Mouse (Mus musculus) urinary bladder, postnatal 36 days (tissue): ENCODE measurements at regions not wholly inside any gene's neighbourhood (a gene's known extent, or its start where the extent isn't known, plus 50 kb on each side); places are given as distances from the start of the nearest gene placed in this dataset.

Experiments used
- DNase-seq, 2 experiments: peaks; one replicate each; pipeline ENCODE4 v3.0.0; 2022; ENCODE audit warnings: low spot score in 2 of 2, mixed read lengths in 1 of 2

DNA sequence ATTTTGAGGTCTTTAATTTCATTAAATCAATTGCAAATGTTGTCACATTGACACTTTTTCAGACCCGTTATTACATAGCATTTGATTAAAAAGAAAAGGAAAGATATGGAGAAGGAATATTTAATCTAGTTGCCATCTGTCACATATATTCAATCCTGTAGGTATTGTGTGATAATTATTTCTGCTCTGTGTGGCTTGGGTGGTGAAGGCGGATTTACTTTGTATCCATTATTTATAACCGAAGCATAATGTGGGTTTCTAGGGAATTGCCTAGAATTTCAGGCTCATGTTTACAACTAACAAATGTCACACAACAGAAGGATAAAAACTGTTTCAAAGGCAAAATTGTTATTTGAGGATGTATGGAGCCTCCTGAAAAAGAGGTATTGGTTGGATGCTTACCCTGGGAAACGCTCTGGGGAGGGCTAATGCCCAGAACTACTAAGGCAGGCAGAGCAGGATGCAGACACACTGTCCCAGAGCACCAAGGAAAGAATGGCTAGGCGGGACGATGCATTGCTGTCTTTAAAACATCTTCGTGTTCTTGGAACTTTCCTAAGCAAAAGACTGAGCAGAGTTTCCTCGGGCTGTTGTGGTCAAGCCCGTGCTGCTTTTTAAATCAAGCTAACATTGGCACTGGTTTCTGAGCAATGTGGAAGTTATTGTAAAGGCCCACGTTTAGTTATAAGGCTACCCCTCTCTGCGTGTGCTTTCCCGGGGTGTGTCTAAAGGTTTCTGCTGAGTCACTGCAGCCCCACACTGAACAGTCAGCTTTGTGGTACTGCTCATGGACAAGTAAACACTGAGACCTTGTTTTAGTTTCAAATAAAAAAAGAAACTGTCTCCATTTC lies 105.8 kb upstream of the Sgk1 start:
- DNase-seq, result no peak

GRCm38 (mm10) chr10:21776762-21777080 lies 105.3 kb upstream of the Sgk1 start:
- no peak for DNase-seq

- DNase-seq, result no peak
Observed at GRCm38 (mm10) chr10:21777103-21777502, 104.9 kb upstream of the Sgk1 start.

GRCm38 (mm10) chr10:21783478-21783877 lies 98.5 kb upstream of the Sgk1 start:
- DNase-seq, result no peak

DNA sequence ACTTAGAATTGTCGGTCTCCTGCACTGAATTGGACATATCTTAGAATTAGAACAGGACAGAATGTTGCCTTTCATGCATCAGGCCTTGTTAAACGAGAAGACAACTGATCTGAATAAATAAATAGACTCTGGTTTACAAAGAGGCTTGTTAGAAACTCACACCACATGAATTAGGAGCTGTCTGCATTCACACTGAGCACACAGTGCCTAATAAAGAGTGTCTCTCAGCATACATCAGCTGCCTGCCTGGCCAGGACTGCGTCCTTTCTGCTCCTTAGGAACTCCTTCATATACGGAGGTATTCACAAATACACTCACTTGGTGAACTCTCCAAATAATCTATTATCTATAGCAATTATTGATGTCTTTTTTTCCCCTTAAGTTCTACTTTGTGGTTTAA lies 96.9 kb upstream of the Sgk1 start:
- no peak for DNase-seq

DNA sequence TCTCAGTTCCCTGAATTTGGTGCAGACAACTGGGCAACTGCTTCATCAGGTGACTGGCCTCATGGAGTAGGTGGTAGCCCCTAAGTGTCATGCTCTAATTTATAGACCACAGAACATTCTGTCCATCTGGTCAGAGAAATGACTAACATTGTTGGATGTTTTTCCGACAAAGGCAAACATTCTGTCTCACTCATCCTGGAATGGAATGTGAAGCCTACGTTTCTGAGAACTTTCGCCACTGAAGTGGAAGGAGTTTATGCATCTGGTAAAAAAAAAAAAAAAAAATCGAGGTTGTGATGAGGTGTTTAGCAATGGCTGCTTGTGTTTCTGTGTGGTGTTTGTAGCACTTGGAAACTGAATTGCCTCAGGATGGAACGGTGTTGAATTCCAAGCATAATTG lies 96.2 kb upstream of the Sgk1 start:
- DNase-seq, result no peak

- peak; percentile 31 to 38 for DNase-seq
Observed at GRCm38 (mm10) chr10:21789847-21790530, 92.0 kb upstream of the Sgk1 start.

- DNase-seq, result no peak
Observed at GRCm38 (mm10) chr10:21790991-21791390, 91.0 kb upstream of the Sgk1 start.

DNA sequence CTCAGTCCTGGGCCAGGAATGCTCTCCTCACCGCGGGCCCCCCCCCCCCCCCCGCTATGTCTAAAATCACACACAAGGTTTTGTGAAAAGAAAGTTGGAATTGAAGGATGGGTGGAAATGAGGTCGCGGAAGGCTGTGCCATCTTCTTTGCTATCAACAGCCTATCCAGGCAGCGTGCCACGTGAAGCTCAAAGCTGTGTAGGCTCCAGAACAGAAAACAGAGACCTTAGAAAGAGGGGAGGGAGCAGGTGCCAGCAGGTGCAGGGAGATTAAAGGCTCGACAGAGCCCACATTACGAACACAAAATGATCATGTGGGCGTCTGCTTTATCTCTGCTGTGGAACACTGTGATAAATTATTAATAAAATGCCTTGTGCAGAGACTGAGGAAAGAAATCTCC lies 89.6 kb upstream of the Sgk1 start:
- DNase-seq, result no peak

DNA sequence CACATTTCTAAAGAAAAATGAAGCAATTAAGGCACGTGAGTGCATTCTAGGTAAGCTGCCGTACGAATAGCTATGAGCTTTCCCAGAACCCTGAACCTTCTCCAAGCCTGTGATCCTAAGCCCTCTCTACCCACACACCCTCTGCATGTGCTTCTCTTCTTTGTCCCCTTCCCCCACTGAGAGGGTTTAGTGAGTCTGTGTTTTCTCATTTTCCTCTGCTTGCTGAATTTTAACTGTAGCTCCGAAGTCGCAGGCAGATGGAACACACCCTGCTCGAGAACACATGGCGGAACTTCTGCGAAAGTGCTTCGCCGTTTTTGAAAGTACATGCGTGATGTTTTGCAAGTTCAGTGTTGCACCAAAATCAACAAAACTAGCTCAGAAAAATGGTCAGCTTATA lies 88.3 kb upstream of the Sgk1 start:
- no peak for DNase-seq

DNA sequence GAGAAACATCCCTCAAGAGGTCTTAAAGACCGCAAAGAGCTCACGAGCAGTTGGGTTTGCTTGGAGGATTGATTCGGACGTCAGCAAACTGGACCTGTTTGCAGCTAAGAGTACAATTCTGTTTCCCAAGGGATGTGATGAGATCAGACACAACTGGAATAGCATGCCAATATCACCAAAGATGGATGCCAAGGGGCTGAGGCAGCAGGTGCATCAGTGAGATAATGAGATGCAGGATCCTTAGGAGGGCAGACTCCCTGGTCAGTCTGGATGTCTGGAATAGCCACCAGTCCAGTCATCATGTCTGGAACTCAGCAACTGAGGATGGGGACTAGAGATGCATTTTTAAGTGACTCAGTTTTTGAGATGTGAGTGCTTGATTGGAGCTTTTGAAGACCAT lies 85.6 kb upstream of the Sgk1 start:
- no peak for DNase-seq

DNA sequence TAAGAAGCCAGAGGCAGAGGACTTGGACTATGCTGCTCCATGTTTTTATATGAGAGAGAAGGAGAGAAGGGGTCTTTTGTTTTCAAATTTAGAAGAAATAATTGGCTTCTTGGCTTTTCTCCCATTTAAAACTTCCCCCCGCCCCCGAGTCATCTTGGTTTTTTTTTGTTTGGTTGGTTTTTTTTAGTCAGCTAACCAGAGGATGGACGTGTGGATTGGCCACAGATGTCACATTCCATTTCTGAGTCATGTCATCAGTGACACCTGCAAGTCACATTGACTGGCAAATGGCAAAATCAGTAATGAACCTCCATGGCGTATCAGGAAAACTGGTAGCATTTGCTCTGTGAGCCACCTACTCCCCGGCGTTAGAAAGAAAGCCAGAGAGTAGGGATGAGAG lies 83.9 kb upstream of the Sgk1 start:
- DNase-seq, result no peak

GRCm38 (mm10) chr10:21801556-21801955 lies 80.4 kb upstream of the Sgk1 start:
- DNase-seq, result no peak

DNA sequence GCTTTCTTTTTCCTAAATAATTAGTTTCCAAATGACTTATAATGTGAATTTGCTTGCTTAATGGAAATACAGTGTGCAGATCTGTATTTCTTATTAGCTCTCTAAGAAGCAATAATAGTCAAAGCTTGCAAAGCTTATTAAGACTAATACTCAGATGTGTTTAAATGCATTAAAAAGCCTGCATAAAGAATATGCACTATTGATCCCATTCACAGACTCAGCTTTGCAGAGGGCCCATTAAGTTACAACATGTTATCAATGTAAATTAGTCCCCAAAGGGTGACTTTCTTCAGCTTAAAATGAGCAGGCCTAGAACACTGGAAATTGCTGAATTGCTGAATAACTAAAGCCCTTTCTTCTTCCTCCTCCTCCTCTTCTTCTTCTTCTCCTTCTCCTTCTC lies 78.8 kb upstream of the Sgk1 start:
- no peak for DNase-seq

- no peak for DNase-seq
Observed at GRCm38 (mm10) chr10:21804761-21805160, 77.2 kb upstream of the Sgk1 start.

DNA sequence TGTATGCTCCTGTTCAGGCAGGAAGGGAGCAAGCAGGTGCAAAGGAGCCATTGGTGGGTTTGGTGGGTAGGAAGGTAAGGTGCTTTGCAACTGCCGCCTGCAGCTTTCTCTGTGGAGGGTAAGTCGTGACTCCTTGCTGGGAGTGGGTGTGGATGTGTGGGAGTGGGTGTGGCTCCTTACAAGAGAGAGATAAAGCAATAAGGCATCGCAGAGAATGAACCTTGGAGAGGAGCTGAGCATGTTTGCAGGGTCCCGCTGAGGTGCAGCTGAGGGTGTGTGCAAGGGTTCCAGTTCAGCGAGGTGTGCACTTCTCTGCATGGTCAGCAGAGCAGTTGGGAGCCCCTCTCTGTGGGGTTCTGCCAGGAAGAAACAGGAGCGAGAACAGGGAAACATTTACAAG lies 76.4 kb upstream of the Sgk1 start:
- no peak for DNase-seq

GRCm38 (mm10) chr10:21806716-21807115 lies 75.3 kb upstream of the Sgk1 start:
- DNase-seq, result no peak

GRCm38 (mm10) chr10:21819686-21820085 lies 62.3 kb upstream of the Sgk1 start:
- no peak for DNase-seq

GRCm38 (mm10) chr10:21821421-21821820 lies 60.6 kb upstream of the Sgk1 start:
- no peak for DNase-seq

DNA sequence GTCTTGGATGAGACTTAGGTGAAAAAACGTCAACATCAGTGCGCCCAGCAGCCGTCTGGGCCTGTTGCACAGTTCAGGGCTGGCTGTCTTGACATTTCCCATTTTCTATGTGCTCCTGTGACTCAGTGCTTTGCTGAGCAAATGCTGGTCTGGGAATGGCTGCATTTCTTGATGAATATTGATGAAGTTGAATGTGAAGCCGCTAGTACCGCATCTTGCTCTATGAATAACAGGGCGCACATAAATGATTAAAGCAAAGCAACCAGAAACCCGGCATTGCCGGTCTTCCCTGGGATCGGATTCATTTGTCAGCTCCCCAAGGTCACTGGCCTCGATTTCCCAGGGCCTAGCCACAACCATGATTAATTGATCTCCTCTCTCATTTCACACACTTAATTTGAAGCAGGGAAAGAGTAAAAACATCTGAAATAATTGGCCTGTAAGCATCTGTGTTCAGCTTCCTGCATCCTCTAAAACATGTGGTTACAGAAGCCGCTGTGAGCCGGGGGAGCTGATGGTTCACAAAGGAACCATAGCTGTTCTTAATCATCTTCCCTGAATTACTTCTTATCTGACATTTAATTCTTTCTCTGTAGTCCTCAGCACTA lies 57.5 kb upstream of the Sgk1 start:
- no peak for DNase-seq

DNA sequence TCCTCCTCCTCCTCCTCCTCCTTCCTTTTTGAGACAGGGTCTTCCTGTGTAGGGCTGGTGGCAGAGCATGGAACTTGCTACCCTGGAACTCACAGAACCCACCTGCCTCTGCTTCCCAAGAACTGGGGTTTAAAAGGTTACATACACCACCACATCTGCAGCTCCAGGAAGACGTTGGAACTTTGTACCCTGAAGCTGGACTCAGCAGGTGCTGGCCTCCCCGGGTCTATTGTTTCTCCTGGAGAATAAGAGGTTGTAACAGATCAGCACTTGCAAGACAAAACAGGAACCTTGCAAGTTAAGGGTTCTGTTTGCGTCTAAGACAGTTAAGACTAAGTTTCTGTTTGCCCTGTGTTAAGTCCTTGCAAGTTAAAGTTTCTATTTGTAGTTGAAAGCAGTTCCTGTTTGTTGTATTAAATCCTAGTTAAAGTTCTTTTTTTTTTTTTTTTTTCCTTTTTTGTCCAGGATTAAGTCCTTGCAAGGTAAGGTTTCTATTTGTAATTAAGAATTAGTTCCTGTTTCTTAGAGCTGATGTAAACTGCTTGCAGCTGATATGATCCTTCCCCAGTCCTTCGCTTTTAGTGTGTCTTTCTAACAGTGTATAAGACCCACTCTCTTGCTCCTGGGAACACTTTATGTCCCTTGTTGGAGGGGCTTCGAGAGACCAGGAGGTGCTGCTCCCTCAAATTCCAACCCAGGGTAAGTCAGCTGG lies 55.0 kb upstream of the Sgk1 start:
- no peak for DNase-seq

- DNase-seq, result no peak
Observed at GRCm38 (mm10) chr10:21827505-21827844, 54.5 kb upstream of the Sgk1 start.
